Mouse (Mus musculus) urinary bladder, postnatal 36 days (tissue): ENCODE results near the gene Slc7a6.

Source experiments
- DNase-seq, 2 experiments: peaks; one replicate each; pipeline ENCODE4 v3.0.0; 2022; ENCODE audit warnings: low spot score in 2 of 2, mixed read lengths in 1 of 2

The Slc7a6 gene

DNA sequence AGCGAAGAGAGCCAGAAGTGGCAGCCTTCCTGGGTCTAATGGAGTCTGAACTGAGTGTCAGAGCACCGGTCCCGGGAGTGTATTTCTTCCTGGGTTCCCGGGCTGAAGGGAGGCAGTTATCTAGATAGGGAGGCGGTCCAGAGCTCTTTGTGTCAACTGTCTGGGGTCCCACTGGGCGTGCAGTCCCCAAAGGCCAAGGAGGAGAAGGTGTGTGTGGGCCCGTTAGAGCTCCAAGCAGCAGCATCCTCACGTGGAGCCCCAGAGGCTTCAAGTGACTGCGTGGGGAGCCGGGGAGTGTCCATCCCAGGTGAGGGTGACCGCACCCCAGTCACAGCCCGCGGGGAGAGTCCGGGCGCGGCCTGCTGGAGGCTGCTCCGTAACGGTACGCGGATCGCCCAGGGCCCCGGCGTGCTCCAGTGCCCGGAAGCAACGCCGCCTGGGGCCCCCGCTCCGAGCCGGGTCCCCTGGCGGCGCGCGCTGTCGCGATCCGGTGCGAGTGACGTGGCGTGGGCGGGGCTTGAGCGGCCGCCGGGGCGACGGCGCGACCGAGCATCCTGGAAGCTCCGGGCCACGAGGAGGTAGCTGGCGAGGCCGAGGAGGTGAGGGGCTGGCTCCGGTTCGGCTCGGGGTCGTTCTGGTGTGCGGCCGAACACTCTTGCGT, at the start of gene Slc7a6:
Slc7a6 (plus strand) TSS at position 502 of the 661 bp plus-strand sequence.
- peak; percentile 85 for DNase-seq

DNA sequence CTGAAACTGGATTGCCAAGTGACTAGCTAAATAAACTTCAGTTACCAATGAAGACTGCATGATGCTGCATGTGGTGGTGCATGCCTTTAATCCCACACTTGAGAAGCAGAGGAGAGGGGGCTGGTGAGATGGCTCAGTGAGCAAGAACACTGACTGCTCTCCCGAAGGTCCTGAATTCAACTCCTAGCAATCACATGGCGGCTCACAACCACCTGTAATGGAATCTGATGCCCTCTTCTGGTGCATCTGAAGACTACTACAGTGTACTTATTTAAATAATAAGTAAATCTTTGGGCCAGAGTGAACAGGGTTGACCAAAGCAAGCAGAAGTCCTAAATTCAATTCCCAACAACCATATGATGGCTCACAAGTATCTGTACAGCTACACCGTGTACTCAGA, 45.2 kb upstream of the Slc7a6 start:
- DNase-seq, result no peak

DNA sequence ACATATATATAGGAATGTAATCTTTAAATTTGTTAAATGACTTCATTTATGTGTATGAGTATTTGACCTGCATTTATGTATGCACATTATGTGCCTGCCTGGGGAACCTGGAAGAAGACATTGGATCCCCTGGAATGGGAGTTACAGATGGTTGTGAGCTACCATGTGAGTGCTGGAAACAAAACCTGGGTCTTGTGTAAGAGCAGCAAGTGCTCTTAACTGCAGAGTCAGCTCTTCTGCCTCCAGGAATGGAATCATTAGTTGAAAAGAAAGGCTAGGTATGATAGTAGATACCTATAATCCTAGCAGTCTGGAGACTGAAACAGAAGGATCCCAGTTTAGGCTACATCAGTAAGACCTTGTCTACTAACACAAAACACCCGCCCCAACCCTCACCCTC, 42.6 kb upstream of the Slc7a6 start:
- no peak for DNase-seq

DNA sequence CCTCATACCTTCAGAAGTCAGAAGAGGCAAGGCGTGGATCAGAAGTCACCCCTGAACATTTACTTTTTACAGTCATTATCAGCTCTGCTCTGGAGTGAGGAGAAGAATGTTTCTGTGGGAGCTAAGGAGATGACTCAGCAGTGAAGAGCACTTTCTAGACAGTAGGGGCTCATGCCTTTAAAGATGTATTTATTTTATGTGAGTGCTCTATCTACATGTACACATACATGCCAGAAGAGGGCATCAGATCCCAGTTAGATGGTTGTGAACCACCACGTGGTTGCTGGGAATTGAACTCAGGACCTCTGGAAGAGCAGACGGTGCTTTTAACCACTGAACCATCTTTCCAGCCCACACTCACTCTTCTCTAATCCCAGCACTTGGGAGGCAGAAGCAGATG, 41.6 kb upstream of the Slc7a6 start:
- no peak for DNase-seq

DNA sequence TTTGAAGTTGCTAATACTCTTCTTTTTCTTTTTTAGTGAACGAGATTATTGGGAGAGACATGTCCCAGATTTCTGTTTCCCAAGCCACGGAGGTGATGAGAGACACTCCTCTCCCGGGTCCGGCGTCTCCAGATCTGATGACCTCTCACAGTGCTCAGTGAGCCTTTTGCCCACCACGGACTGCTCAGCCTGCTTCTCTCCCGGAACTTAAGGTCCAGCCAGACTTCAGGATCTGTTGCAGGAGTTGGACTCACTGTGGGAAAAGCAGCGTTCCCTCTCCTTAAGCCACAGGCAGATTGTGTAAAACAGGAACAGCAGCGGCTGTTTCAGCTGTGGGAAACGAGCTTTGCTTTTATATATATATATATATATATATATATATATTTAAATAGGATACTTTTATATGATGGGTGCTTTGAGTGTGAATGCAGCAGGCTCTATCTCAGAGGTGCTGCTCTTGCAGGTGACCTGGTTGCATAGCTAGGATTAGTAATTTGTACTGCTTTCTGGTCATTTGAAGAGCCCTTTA, 40.7 kb upstream of the Slc7a6 start:
- no peak for DNase-seq

DNA sequence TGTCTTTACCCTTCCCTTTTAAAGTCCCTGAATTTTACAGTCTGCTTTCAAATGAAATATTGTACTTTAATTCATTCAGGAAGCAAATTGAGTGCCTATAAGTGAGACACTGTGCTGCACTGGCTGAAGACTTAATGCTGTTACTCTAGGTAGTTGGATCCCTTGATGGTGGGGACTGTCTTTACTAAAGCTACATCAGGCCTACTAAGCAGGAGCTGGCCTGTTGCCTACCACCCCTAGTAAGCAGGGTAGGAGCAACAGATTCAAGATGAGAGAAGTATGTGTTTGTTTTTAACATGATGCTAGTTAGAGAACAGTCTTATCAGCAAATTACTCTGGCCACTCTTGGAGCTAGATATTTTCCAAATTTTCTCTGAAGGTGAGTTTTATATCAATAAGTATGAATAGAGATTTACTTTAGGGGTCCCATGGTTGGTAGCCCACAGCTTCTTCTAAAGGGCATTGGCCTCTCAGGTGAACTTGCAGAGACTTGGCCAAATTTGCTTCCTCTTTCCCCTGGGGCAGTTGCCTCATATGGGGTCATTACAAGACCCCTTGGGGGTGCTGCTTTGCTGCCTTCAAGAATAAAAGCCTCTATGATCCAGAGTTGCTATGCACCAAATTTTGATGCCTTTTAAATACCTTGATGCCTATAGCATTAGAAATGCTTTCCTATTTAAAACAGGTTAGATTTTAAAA, 39.3 kb upstream of the Slc7a6 start:
- no peak for DNase-seq

DNA sequence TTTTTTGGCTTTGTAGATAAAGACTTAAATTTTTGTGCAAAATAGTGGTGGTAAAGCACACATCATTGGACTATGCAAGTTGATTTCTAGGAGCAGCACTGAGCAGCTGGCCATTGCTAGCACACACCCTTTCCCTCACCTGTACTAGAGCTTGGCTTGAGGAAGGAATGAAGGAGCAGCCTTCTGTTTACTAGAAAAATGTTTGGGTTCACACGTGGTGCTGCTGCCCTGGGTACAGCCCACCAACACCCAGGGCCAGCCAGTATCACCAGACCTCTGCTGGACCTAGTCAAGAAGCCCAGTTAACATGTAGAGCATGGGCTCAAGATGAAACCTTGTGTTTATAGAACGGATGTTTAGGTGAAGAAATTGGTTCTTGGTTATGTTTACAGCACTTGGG, 38.7 kb upstream of the Slc7a6 start:
- no peak for DNase-seq

DNA sequence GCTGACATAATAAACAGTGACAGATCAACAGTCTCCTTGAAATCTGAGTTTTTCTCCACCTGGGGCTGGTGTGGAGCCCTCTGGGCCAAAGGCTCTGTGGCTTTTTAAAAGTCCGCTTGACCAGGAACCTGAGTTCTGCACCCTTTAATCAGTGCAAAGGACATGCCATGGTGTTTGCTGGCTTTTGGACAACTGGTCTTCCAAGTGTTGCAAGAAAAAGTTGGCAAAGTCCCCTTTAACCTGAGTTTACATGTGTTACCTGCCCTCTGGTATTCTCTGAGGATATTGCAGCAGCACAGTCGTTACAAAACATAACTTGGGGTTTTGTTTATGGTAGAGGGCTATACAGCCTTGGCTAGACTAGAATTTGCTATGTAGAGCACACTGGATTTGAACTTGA, 38.2 kb upstream of the Slc7a6 start:
- DNase-seq, result no peak

DNA sequence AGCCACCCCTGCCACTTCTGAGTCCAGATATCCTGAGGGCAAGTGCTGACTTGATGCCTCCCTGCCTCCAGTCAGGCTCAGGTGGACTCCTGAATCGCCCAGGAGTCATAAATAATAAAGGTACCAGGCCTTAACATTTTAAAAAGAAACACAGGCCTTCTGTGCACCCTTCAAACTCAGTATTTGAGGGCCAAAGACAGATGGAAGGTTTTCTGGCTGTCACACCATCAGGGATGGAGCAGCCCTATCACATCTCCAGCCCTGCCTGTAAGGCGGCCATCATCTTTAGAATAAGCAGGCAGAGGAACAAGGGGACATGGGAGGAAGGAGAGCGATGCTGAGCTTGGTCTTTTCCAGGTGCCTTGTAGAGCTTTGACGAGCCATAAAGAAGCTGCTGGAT, 37.6 kb upstream of the Slc7a6 start:
- DNase-seq, result no peak

DNA sequence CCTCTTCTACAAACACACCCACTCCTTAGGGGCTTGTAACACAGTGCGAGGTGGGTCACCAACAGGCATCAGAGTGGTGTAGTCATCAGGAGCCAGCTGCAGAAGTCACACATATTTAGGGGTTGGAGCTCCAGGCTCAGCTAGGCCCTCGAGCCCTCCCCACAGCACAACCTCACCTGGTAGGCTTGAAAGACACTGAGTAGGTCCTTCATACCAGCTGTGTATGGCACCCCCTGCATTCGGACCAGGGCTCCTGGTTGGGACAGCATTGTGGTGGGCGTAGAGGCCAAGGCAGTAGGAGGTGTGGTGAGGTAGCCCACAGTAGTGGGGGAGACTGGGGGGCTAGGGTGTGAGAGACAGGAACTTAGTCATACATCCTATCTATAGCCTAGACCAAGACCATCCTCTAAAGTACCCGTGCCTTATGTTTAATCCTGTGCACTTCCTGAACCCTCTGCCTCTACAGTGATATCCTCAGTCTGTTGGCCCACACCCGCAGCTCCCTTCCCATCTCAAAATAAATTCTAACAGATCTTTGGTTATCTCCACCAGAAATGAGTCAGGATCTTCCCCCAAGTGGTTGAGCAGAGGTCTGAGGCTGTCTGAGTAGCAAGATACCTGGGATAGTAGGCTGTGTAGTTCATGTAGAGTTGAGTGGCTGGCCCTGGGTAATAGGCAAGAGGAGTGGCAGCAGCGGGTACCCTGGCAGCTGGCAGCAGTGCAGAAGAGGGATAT, 37.0 kb upstream of the Slc7a6 start:
- no peak for DNase-seq

DNA sequence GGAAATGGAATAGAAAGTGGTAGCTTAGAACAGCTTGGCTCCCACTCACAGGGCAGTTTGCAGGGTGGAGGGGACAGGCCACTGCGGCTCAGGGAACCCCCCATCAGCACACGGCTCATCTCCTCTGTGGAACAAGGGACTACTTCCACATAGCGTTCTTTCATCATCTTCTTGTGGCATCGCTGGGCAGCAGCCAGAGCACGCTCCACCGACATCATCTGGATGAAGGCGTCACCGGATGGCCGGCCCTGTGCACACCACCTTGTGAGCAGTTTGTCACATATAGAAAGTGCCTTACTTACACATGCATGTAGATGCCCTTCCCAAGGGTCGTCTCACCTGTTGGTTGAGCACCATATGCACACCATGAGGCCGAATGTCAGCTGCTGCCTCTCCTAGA, 36.3 kb upstream of the Slc7a6 start:
- DNase-seq, result no peak

DNA sequence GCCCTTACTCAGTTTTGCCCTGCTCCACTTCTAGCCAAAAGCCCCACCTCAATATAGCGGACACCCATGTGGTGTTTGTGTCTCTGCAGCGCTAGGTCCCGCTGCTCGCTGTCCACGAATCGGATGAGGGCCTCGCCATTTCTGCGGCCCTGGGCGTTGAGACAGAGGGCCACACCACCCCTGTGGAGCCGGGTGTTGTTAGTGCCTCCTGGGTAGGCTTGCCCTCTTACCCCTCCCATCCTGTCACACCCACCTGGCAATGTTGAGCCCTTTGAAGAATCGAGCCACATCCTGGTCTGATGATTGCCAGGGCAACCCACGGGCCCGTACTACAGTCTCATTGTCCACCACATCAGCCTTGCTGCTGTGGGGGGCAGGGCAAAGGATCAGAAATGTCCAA, 35.1 kb upstream of the Slc7a6 start:
- DNase-seq, result no peak

DNA sequence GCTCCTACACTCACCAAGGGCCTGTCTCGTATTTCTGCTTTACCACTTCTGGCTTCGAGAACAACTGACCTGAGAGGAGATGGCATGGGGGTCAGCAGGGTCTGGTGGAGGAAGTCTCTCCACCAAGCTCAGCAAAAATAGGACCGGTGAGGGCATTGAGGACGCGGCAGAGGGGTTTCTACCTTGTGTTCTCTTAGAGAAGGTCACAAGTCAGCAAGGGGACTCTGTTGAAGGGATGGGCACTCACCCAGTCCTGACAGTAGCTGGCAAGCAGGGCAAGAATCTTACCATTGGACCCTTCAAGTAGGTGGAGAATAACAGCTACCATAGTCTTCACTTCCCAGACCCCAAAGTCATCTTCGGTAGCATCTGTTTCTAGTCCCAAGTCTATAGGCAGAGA, 34.7 kb upstream of the Slc7a6 start:
- DNase-seq, result no peak

DNA sequence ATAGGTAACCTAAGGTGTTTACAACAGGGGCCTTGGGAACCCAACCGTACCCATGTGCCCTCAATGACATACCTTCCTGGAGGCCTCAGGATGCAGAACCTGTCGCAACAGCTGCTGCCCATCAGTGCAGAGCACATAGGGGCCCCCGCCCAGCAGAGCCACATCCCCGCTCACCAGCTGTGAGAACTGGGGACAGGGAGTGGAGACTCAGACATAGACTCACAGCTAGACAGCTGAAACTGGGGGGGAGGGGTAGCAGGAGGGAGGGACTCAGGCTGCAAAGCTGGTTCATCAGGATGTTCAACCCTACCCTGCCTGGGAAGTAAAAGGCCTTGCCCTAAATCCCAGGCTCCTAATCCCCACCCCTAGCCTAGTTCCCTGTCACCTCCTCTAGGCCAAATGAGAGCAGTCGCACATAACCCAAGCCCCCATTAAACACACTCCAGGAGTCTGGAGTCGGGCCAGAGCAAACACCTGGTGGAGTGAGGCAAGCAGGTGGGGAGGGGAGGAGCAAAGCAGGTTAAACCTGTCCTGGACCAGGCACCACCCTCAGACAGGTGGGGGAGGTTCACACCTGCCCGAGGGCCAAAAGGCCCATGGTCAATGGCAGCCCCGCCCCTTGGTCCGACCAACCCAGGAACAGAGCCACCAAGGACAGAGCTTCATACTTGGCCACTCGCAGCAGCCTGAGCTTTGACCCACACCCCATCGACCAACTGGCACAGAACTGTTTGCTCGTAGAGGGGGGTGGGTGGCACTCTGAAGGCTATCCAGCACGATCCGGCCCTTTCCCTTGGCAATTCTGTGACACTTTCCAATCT, 33.7 kb upstream of the Slc7a6 start:
- DNase-seq, result peak; percentile 85 to 90

DNA sequence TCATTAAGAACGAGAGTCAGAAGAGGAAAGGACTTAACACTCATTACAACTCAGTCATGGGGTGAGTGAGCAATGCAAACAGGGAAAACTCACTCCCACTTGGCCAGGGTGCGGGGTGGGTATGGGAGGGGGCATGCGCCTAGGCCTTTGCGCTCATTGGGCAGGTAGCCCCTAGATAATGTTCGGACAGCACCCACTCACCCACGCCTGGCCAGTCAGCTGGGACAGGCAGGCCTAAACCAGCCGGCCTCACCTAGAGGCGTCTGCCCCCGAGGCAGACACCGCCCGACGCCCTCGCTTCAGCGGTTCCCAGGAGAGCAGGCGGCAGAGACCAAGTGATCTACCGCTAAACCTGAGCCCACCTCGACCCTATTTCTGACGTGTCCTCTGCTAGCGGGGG, 33.0 kb upstream of the Slc7a6 start:
- no peak for DNase-seq

DNA sequence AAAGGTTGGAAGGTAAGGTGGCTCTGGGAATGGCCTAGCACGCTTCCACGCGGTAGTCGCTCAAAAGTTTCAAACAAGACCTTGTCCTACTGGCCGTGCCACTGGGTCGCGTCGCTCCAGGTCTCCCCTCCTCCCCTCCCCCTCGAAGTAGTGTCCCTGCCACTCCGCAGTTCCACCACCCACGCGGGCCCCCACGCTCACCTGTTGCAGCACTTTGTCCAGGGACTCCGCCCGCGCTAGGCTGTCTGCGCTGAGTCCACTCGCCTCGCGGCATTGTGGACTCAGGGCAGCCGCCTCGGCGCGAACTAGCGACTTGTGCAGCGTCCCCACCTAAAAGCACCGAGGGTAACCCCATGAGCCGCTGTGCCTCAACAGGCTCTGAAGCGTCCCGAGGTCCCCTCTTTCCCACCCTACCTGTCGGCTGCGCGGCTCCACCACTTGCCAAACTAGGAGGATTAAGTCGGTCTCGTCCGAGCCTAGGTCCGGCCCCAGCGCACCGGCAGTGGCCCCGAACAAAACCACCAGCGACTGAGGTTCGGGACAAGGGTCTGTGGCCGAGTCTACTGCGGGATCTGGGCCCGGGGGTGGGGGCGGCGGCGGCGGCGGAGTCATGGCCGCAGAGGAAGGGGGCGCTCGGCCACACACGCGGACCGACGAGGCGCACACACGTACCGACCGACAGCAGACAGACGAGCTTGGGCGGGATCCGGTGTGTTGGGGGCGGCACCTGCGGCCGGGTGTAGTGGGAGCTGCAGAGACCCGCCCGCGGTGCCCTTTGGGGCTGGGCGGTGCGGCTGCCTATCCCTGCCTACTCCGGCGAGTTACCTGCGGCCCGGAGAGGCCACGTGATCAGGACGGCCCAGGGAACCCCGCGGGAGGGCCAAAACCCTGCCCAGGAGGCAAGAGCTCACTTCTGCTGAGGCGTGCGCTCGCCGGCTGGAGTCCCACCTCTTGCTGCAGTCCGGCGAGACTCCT, 32.2 kb upstream of the Slc7a6 start, which contains the start of gene Esrp2:
Esrp2 (minus strand) TSS at position 819 of the 975 bp plus-strand sequence.
- peak; percentile 86 for DNase-seq

DNA sequence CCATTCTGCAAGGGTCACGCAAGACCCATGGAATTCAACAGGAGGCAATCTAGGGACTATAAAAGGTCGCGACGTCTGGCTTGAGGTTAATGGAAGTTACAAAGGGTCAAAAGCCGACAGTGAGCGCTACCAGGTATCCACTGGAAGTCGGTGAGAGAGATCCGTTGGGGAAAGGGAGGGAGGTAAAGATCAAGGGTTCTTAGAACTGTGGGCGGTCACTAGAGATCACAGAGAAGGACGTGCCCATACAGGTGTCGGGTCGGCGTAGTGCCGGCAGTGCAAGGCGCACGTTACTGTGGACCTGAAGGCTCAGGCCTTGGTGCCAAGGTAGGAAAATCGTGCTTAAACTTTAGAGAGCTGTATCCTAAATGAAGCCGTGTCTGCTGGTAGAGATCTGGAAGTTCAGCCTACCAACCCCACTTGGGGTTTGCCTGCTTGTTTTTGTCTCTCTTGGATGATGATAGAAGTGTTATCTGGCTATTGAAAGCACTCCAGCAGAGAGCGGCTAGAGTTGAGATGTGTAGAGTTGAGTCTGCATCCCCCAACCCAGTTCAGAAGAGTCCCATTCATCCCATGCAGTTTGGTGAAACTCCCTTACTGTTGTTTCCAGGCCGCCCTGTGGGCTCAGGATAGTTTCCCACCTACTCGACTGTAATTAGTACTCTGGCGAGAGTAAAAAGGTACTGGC, 31.3 kb upstream of the Slc7a6 start:
- DNase-seq, result peak in 1 of 2 experiments; percentile 57

DNA sequence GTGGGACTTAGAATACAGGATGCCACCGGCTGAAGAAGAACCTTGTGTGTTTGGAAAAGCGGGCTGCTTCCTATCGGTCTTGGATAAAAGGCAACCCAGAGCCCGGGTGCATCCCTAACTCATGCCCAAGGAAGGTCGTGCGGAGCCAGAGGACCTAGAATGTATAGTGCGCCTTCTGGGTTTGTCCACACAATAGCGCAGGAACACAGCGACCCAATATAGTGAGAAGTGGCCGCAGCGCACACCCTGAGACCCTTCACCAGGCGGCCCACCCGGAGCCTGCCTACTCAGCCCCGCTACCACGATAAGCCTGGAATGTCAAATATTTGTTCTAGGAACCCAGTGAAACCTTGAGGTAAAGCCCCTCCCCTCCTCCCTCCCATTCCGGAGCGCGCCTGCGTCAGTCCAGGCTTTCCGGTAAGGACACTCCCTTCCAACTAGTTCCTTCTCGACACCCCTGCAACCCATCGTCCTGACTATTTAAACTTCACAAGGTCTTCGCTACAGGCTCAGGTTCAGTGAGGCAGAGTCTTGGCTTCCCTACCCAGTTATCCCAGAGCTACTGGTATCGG, 30.7 kb upstream of the Slc7a6 start:
- DNase-seq, result peak; percentile 81 to 83

DNA sequence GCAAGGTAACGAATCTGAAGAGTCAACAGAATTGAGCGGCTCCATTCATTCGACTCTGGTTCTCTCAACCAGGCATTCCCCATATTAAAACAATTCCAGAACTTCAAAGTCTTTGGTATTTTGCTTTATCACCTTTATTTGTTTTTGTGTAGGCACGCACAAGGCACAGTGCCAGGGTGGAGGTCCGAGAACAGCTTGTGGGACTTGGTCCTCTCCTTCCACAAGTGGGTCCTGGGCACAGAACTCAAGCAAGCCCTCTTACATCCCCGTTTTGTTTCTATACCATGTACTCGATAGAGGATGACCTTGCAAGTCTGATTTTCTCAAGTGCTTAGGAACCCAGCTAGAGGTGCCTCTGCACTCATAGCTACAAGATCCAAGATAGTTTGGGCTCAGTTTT, 30.0 kb upstream of the Slc7a6 start:
- DNase-seq, result no peak

DNA sequence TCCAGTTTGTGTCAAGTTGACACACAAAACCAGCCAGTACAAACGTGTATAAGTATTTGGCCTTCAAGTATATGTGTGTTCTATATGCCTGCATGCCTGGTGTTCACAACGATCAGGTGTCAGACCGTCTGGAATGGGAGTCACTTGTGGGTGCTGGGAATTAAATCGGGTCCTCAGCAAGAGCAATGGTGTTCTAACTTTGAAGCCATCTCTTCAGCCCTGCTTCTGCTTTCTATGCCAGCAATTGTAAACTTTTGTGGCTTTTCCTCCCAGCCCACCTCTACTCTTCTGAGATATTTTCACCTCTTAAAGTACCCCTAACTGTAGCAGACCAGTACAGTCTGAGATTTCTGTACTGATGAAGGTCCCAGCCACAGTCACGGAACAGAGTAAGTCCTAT, 28.5 kb upstream of the Slc7a6 start:
- no peak for DNase-seq
